Mouse (Mus musculus): Measurements from ENCODE around the gene Atrip.

Gene Atrip

DNA sequence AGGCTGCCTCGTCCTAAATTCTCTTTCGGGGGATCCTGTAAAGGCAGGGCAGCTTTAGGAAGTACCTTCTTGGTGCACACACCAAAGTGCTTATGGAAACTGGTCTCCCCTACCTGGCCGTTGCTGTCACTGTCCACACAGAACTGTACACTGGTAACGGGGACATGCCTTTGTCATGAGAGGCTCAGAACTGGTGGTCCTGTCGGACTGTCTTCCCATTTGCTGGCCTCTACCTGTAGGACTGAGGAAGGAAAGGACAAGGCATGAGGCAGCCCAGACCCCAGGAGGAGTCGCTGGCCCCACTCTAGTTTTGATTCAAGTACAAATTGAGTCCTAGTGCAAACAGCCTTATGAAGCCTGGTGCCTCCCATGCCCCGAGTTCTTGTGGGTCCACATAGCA lies 42.9 kb downstream of the Atrip start:
- no peak for DNase-seq

DNA sequence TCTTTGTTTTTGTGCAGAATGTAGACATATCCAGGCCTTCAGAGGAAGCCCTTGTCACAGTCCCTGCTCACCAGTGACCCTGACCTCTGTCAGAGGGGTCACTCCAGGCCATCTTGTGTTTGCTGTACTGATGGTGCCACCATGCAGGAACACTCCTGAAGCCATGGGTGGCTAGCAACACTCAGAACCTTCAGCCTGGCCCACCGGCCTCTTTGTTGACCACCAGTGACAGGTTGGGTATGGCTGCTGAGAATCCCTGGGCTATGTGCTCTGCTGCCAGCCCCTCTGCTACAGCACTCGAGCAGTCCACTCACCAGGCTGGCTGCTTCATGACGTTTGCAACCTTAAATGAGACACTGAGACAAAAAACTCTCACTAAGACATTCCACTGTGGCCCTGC lies 43.6 kb downstream of the Atrip start:
- no peak for DNase-seq

GRCm38 (mm10) chr9:109028919-109029318 lies 45.0 kb downstream of the Atrip start:
- no peak for DNase-seq

GRCm38 (mm10) chr9:109028421-109028820 lies 45.5 kb downstream of the Atrip start:
- DNase-seq = no peak

- no peak for DNase-seq
These were observed 46.4 kb downstream of the Atrip start for GRCm38 (mm10) chr9:109027521-109027920.

DNA sequence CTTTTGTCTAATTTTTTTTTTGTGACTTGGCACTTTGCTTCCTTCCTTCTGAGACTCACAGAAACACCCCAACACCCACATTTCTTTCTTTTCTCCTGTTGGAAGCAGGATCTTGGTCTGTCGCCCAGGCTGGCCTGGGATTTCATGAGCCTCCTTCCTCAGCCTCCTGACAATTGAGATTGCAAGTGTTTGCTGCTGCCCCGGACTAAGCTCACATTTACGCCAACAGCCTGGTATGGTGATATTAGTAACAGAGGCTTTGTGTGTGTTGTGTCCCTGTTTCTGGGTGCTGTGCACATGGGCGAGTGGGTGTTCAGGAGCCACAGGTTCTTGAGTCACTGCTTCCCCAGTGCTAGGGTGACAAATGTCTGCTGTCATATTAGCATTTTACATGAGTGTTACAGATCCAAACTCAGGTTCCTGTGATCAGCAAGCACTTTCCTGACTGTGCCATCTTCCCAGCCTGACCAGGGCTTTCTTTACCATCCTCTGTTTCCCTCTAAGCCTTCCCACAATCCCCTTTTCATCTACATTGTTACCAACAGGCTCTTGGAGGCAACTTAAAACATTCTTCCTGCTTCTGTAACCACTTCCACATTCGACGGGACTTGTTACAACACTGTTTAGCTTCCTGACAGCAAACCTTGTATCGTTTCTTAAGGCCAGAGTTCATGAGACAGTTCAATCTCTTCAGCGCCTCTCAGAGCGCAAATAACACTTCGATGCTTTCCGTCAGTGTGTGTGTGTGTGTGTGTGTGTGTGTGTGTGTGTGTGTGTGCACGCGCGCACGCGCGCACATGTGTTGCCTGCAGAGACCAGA lies 50.8 kb downstream of the Atrip start:
- no peak for DNase-seq

DNA sequence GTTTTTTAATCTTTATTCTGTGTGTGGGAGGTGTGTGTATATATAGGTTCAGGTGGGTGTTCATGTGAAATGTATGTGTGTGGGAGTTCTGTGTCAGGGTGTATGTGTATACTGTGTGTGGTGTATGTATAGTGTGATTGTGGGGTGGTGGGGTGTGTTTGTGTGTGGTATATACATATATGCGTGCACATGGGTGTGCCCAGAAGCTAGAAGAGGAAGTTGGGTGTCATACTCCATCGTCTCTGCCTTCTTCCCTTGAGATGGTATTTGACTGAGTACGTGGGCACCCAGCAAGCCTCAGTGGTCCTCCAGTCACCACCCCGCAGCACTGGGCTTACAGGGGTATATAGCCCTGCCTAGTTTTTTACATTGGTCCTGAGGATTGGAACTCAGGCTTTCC lies 52.5 kb downstream of the Atrip start:
- DNase-seq = no peak

- DNase-seq = no peak
These were observed 56.8 kb downstream of the Atrip start for GRCm38 (mm10) chr9:109016973-109017604.

DNA sequence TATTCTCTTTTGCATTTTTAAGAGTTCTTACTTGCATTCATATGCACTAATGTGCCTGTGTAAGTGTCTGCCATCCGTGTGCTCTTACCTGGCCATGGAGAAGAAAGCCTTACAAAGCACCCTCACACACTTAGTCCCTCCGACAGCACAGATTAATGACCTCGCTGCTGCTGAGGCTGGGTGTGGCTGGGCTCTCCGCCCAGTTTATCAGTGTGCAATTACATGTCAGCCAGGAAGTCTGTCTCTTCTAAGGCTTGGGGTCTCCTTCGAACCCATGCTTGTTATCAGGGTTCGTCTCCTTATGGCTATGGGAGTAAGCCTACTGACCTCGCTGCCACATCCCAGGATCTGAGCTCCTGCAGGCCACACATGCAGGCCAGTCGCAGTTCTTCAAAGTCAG lies 58.5 kb downstream of the Atrip start:
- DNase-seq = no peak

GRCm38 (mm10) chr9:109010316-109010690 lies 63.6 kb downstream of the Atrip start:
- no peak for DNase-seq

DNA sequence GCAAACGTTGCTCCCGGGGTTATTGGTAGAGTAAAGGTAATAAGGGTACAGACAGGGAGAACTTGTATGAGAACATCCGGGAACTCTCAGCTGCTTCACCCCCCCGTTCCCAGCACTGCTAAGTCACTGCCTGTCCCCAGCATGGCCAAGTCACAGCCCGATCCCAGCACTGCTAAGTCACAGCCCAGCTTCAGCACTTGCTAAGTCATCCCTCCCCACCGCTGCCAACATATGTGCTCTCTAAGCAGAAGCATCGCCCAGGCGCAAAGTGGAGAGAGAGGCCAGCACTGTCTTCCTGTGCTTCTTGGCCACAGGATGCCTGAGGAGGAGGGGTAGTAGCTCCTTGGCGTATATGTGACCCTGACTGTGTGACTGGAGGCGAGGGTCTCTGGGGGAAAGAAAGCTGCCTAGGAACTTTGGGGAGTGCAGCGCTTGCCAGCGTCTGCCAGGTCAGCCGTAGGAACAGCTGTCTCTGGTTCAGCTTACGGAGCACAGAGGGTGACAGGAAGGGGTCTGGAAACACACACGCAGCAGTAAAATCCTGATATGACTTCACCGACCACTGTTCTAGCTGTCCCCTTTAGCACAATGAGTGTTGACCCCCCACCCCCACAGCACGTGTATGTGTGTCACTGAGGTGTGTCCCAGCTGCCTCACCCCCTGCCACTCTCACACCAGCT lies 64.1 kb downstream of the Atrip start:
- DNase-seq = peak; percentile 43 to 59

- DNase-seq = no peak
These were observed 64.8 kb downstream of the Atrip start for GRCm38 (mm10) chr9:109008994-109009635.

DNA sequence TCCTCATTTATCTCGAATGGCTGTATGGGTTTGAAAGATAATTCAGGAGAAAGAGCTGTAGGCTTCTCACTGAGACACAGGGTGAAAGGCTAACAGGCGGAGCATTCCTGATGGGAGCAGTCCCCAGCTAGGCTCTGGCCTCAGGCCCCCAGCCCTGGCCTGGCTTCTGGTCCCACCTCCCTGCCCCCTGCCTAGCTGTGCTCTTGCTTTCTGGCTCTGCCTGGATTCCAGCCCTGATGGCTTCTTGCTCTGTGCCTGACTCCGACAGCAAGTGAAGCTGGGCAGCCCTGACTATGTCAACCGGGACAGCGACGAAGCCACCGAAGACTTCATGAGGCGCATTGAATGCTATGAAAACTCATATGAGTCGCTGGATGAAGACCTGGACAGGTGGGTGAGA lies 65.8 kb downstream of the Atrip start:
- DNase-seq = no peak
